17 mouse cellular contexts compared by ENCODE assay signal in the genomic region with DNA sequence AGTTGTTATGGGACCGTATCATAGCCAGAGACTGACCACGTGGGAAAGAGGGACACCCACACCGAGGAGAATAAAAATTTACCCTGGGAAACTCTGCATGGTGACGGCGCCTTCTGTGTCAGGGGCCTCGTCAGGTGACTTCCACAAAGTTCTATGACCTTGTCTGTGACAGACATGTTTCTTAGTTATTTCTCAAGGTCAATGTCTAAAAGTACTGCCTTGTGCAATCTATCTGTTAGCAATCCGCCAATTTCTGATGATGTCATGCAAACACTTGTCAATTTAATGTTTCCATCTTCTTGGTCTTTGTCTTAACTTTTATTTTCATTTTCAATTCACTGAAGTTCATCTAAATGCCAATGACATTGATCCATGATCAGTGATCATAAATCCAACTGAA.
"Had no signal": no experiment of that assay in that cellular context is flagged by ENCODE, and none has a peak within 500 bp of the region (broad histone marks: within the 10 kb centered on the region; RNA-seq: fewer than 3 reads in every experiment).

No protein-coding gene starts in this region.

- H3K27ac ChIP-seq: midbrain, embryonic 10.5 days; midbrain, embryonic 12.5 days; neural tube, embryonic 13.5 days had no signal

- H3K27me3 ChIP-seq: midbrain, embryonic 12.5 days; neural tube, embryonic 13.5 days; neural tube, embryonic 15.5 days had no signal

- DNase-seq: lung, embryonic 14.5 days; lung, postnatal 10 days; lung, postnatal 4 days; midbrain, embryonic 14.5 days; retina, postnatal 1 day; right cerebral cortex, adult 18-20 months; right cerebral cortex, postnatal 25 days; right cerebral cortex, postnatal 4 days; spleen, adult 18-20 months; thymus, adult 18-20 months; thymus, postnatal 14 days; thymus, postnatal 36 days had no signal

- H3K4me3 ChIP-seq: midbrain, embryonic 10.5 days; midbrain, embryonic 12.5 days; myocyte; neural tube, embryonic 13.5 days; neural tube, embryonic 15.5 days had no signal

- H3K4me1 ChIP-seq: midbrain, embryonic 10.5 days; midbrain, embryonic 12.5 days; neural tube, embryonic 13.5 days had no signal

- H3K9ac ChIP-seq: lung, embryonic 14.5 days; midbrain, embryonic 12.5 days; neural tube, embryonic 13.5 days; neural tube, embryonic 15.5 days had no signal
